In the genomic region with DNA sequence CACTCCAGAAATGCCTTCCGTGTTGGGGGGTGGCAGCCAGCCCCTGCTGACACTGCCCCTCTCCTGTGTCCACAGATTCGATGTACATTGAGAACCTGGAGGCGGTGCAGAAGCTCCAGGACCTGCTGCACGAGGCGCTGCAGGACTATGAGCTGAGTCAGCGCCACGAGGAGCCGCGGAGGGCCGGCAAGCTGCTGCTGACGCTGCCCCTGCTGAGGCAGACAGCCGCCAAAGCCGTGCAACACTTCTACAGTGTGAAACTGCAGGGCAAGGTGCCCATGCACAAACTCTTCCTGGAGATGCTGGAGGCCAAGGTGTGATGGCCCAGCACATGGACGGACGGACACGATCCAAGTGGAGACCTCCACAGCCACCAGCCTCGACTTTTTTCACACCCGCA, we compare ENCODE assay signal across 9 mouse cellular contexts.
DNase-seq lines count a peak whose midpoint lies in the region; ATAC-seq and TF ChIP-seq lines count a peak whose summit lies in the region.
"Had no signal": no experiment of that assay in that cellular context is flagged by ENCODE, and none has a peak within 500 bp of the region (broad histone marks: within the 10 kb centered on the region; RNA-seq: fewer than 3 reads in every experiment).

No protein-coding gene starts in this region.

- no peak for ATAC-seq in midbrain, embryonic 12.5 days (ENCODE audit: low FRiP score, low read depth)
- ATAC-seq in midbrain, embryonic 16.5 days = no peak
- no peak for ATAC-seq in forebrain, embryonic 15.5 days (replicated peaks)
- ATAC-seq in stomach, postnatal 0 days (ENCODE audit: low FRiP score, low TSS enrichment) = no peak
- no peak for ATAC-seq in megakaryocyte progenitor cell, adult 5-6 weeks (replicated peaks; ENCODE audit: poor library complexity)
- ATAC-seq in megakaryocyte, adult 5-6 weeks (ENCODE audit: poor library complexity, severe bottlenecking) = no peak
- no peak for ATAC-seq in liver, postnatal 0 days

- no peaks in the 10 kb centered on the region for H3K9me3 ChIP-seq in midbrain, embryonic 12.5 days
- no peaks in the 10 kb centered on the region for H3K9me3 ChIP-seq in midbrain, embryonic 16.5 days (replicated peaks; ENCODE audit: control insufficient read depth, low read length, poor library complexity, severe bottlenecking)
- H3K9me3 ChIP-seq in forebrain, embryonic 15.5 days = no peaks in the 10 kb centered on the region
- no peaks in the 10 kb centered on the region for H3K9me3 ChIP-seq in stomach, postnatal 0 days (ENCODE audit: control insufficient read depth, low read length)
- H3K9me3 ChIP-seq in liver, postnatal 0 days (ENCODE audit: low read length) = no peaks in the 10 kb centered on the region
- H3K9me3 ChIP-seq: liver, embryonic 13.5 days had no signal

- no peak overlapping the region for H3K9ac ChIP-seq in midbrain, embryonic 12.5 days (replicated peaks)
- no peak overlapping the region for H3K9ac ChIP-seq in midbrain, embryonic 16.5 days (ENCODE audit: low read depth, low read length)
- no peak overlapping the region for H3K9ac ChIP-seq in forebrain, embryonic 15.5 days (replicated peaks)
- no peak overlapping the region for H3K9ac ChIP-seq in stomach, postnatal 0 days (ENCODE audit: low read length)
- no peak overlapping the region for H3K9ac ChIP-seq in liver, postnatal 0 days (replicated peaks)
- H3K9ac ChIP-seq: liver, embryonic 13.5 days had no signal

- no peak overlapping the region for H3K27ac ChIP-seq in midbrain, embryonic 12.5 days (replicated peaks)
- H3K27ac ChIP-seq in midbrain, embryonic 16.5 days (ENCODE audit: low read length) = no peak overlapping the region
- no peak overlapping the region for H3K27ac ChIP-seq in forebrain, embryonic 15.5 days (replicated peaks)
- no peak overlapping the region for H3K27ac ChIP-seq in stomach, postnatal 0 days (replicated peaks)
- H3K27ac ChIP-seq in liver, postnatal 0 days (ENCODE audit: low read depth) = no peak overlapping the region
- H3K27ac ChIP-seq: liver, embryonic 13.5 days had no signal

- intact Hi-C loops in left cerebral cortex, postnatal 14 days (cut with DNase I) = no loop called here

- peaks cover 28% of the 10 kb centered on the region for H3K27me3 ChIP-seq in midbrain, embryonic 12.5 days
- H3K27me3 ChIP-seq in midbrain, embryonic 16.5 days (ENCODE audit: control insufficient read depth, insufficient read depth, low read depth, low read length) = no peaks in the 10 kb centered on the region; the same call in 1 of the 2 replicates
- no peaks in the 10 kb centered on the region for H3K27me3 ChIP-seq in forebrain, embryonic 15.5 days
- no peaks in the 10 kb centered on the region for H3K27me3 ChIP-seq in stomach, postnatal 0 days (ENCODE audit: control insufficient read depth, insufficient read depth, low read length)
- H3K27me3 ChIP-seq in liver, postnatal 0 days (ENCODE audit: insufficient read depth, low read length) = no peaks in the 10 kb centered on the region

- peaks cover 4% of the 10 kb centered on the region; the same call in 1 of the 2 replicates for H3K4me1 ChIP-seq in midbrain, embryonic 12.5 days
- no peaks in the 10 kb centered on the region; the same call in 1 of the 2 replicates for H3K4me1 ChIP-seq in midbrain, embryonic 16.5 days (ENCODE audit: control insufficient read depth, insufficient read depth, low read length)
- peaks cover 8% of the 10 kb centered on the region for H3K4me1 ChIP-seq in forebrain, embryonic 15.5 days
- H3K4me1 ChIP-seq in stomach, postnatal 0 days (replicated peaks; ENCODE audit: control insufficient read depth, insufficient read depth) = no peaks in the 10 kb centered on the region
- no peaks in the 10 kb centered on the region for H3K4me1 ChIP-seq in liver, postnatal 0 days (ENCODE audit: insufficient read depth)
- H3K4me1 ChIP-seq: liver, embryonic 13.5 days had no signal

- peak; percentile 53 to 64 for DNase-seq in left cerebral cortex, postnatal 14 days (ENCODE audit: low spot score in 2 of 2)
- DNase-seq in stomach, postnatal 0 days (ENCODE audit: low spot score) = peak; percentile 30
- DNase-seq in liver, postnatal 0 days = no peak
- DNase-seq: liver, embryonic 13.5 days had no signal

- H3K36me3 ChIP-seq in midbrain, embryonic 12.5 days = no peaks in the 10 kb centered on the region
- H3K36me3 ChIP-seq in midbrain, embryonic 16.5 days (ENCODE audit: control insufficient read depth, insufficient read depth, low read length) = no peaks in the 10 kb centered on the region
- no peaks in the 10 kb centered on the region for H3K36me3 ChIP-seq in forebrain, embryonic 15.5 days
- no peaks in the 10 kb centered on the region for H3K36me3 ChIP-seq in stomach, postnatal 0 days (ENCODE audit: control insufficient read depth, insufficient read depth, low read length)
- H3K36me3 ChIP-seq in liver, postnatal 0 days (replicated peaks; ENCODE audit: insufficient read depth, low read length) = no peaks in the 10 kb centered on the region
- H3K36me3 ChIP-seq: liver, embryonic 13.5 days had no signal

- WGBS in midbrain, embryonic 12.5 days = 31% methylated on average over 18 of the region's 18 CpGs
- 29% methylated on average over 18 of the region's 18 CpGs for WGBS in midbrain, embryonic 16.5 days
- 31% methylated on average over 18 of the region's 18 CpGs for WGBS in forebrain, embryonic 15.5 days
- WGBS in stomach, postnatal 0 days = 22% methylated on average over 18 of the region's 18 CpGs
- 19% methylated on average over 18 of the region's 18 CpGs for WGBS in liver, postnatal 0 days (ENCODE audit: insufficient replicate concordance)

- TF ChIP-seq CTCF in stomach, postnatal 0 days (IDR thresholded peaks at IDR 0.05; ENCODE audit: low read depth) = no peak
- no peak for TF ChIP-seq CTCF in liver, postnatal 0 days (IDR thresholded peaks at IDR 0.05; ENCODE audit: low read depth)

- no peak for TF ChIP-seq EP300 in stomach, postnatal 0 days (optimal IDR thresholded peaks at IDR 0.05)
- no peak for TF ChIP-seq EP300 in liver, postnatal 0 days (IDR thresholded peaks at IDR 0.05; ENCODE audit: low read depth)

- H3K4me3 ChIP-seq in midbrain, embryonic 12.5 days = no peak overlapping the region
- H3K4me3 ChIP-seq in midbrain, embryonic 16.5 days (ENCODE audit: low read depth, low read length) = no peak overlapping the region
- H3K4me3 ChIP-seq in forebrain, embryonic 15.5 days = no peak overlapping the region
- no peak overlapping the region for H3K4me3 ChIP-seq in stomach, postnatal 0 days (ENCODE audit: low read depth, low read length)
- H3K4me3 ChIP-seq in liver, postnatal 0 days (ENCODE audit: low read depth, low read length) = no peak overlapping the region
- H3K4me3 ChIP-seq: liver, embryonic 13.5 days had no signal

- H3K4me2 ChIP-seq in midbrain, embryonic 12.5 days (replicated peaks) = 0 out of 2 replicates have a peak overlapping the region, but pooled peaks have one; percentile 11
- no peak overlapping the region for H3K4me2 ChIP-seq in midbrain, embryonic 16.5 days (ENCODE audit: low read length)
- 0 out of 2 replicates have a peak overlapping the region, but pooled peaks have one; percentile 12 for H3K4me2 ChIP-seq in forebrain, embryonic 15.5 days (replicated peaks)
- H3K4me2 ChIP-seq in stomach, postnatal 0 days (replicated peaks; ENCODE audit: low read depth) = no peak overlapping the region
- no peak overlapping the region for H3K4me2 ChIP-seq in liver, postnatal 0 days (ENCODE audit: low read depth, low read length)
- H3K4me2 ChIP-seq: liver, embryonic 13.5 days had no signal

Comparison
In these comparisons a context has a peak if more than half of its experiments do, and no peak if none do; other contexts are left out.
1. H3K4me2 ChIP-seq: peak in midbrain, embryonic 12.5 days (single experiment) and forebrain, embryonic 15.5 days (single experiment); none in midbrain, embryonic 16.5 days (single experiment), stomach, postnatal 0 days (single experiment) and liver, postnatal 0 days (single experiment).